Mouse (Mus musculus) liver, embryonic 14.5 days (tissue): ENCODE data around the gene Gm39653.

Experiments used
- CTCF ChIP-seq: IDR thresholded peaks from 2 replicates; pipeline ENCODE4 v1.5.1; 2016; ENCODE audit warnings: antibody characterized with exemption, low read depth, control low read depth
- EP300 ChIP-seq: IDR thresholded peaks from 2 replicates; pipeline ENCODE4 v1.6.1; 2016; ENCODE audit warnings: antibody characterized with exemption, low read depth

DNA sequence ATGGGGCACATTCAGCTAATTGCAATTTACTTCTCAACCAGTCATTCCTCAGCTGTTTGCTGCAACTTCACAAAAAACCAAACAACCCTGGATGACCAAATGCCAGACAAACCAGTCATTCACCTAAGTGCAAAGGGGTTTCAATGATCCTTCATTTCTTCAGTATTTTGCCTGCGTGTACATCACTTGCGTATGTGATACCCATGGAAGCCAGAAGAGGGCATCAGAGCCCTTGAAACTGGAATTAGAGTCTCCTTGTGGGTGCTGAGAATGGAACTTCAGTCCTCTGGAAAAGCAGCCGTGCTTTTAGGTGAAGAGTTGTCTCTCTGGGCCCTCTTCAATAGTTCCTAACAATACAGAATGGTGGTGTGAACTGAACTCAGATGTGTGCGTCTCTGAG is 6.2 kb upstream of the Gm39653 start:
- TF ChIP-seq CTCF (no peak), EP300 (no peak)
